Mouse (Mus musculus): ENCODE data around the gene Lasp1. TPM values are rescaled to one million over a fixed set of nuclear protein-coding genes. Genes with fewer than 3 reads are reported as not detected.

The Lasp1 gene
- polyA plus RNA-seq, 1 experiment: 167 TPM

DNA sequence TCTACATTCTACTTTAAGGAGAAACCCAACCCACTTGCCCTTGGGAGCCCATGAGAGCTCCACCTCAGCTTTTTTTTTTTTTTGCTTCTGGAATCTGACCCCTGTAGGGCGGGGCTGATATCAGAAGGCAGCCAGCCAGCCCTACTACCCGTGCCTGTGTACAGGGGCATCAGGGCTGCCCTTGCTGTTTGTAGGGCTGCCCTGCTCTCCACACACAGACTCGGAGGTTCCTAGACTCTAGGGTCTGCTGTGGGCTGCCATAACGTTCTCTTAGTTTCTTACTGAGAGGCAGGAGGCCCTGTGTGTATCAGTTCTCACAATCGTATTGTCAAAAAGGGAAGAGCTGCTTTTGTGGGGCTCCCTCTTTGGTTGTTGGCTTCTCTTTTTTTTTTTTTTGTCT, 18.6 kb downstream of the Lasp1 start:
- Histone ChIP-seq H3K27ac (ENCODE audit: control insufficient read depth, insufficient read depth, low read length) (no peak overlapping the region), H3K36me3 (ENCODE audit: control insufficient read depth, insufficient read depth, low read length) (peaks cover 32% of the 10 kb centered on the region), H3K4me1 (replicated peaks; ENCODE audit: control insufficient read depth, insufficient read depth, low read length) (peaks cover 8% of the 10 kb centered on the region), H3K27me3 (ENCODE audit: control insufficient read depth, insufficient read depth, low read length) (no peaks in the 10 kb centered on the region), H3K4me3 (ENCODE audit: control insufficient read depth, insufficient read depth, low read length) (no peak overlapping the region)
- TF ChIP-seq CTCF (IDR thresholded peaks at IDR 0.05; ENCODE audit: borderline replicate concordance, control insufficient read depth, extremely low read depth, insufficient read depth, low read length, poor library complexity) (no peak), POLR2A (IDR thresholded peaks at IDR 0.05; ENCODE audit: control insufficient read depth, extremely low read depth, insufficient read depth, low read length, poor library complexity) (no peak)
- DNase-seq: no peak
- WGBS: 78% methylated on average over 5 of the region's 5 CpGs

GRCm38 (mm10) chr11:97818003-97818402, 19.2 kb downstream of the Lasp1 start:
- TF ChIP-seq POLR2A (IDR thresholded peaks at IDR 0.05; ENCODE audit: control insufficient read depth, extremely low read depth, insufficient read depth, low read length, poor library complexity): no peak
- TF ChIP-seq CTCF (IDR thresholded peaks at IDR 0.05; ENCODE audit: borderline replicate concordance, control insufficient read depth, extremely low read depth, insufficient read depth, low read length, poor library complexity): no peak
- 96% methylated on average over 6 of the region's 6 CpGs for WGBS
- no peak for DNase-seq

DNA sequence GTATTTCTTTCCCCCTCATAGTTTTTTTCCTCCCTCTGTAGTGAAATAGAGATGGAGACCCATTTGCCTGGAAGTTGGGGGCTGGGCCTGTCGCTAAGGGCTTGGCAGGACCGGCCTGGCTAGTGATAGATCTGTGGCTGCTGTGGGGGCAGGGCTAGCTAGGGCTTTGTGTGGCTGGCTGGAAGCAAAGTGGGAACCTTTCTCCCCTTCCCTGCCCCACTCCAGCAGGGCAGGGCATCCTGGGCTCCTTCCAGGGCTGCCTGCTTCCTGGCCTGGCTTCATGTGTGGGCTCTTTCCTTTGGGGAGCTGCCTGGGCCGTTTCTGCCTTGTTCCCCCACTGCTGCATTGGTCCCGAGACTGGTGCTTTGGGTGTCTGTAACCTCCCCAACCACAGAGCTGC, 19.8 kb downstream of the Lasp1 start:
- 59% methylated on average over 4 of the region's 4 CpGs for WGBS
- DNase-seq: no peak
- TF ChIP-seq POLR2A (IDR thresholded peaks at IDR 0.05; ENCODE audit: control insufficient read depth, extremely low read depth, insufficient read depth, low read length, poor library complexity) (no peak), CTCF (IDR thresholded peaks at IDR 0.05; ENCODE audit: borderline replicate concordance, control insufficient read depth, extremely low read depth, insufficient read depth, low read length, poor library complexity) (no peak)
- Histone ChIP-seq H3K27me3 (ENCODE audit: control insufficient read depth, insufficient read depth, low read length) (no peaks in the 10 kb centered on the region), H3K4me1 (replicated peaks; ENCODE audit: control insufficient read depth, insufficient read depth, low read length) (peaks cover 8% of the 10 kb centered on the region), H3K4me3 (ENCODE audit: control insufficient read depth, insufficient read depth, low read length) (no peak overlapping the region), H3K36me3 (ENCODE audit: control insufficient read depth, insufficient read depth, low read length) (peaks cover 32% of the 10 kb centered on the region), H3K27ac (ENCODE audit: control insufficient read depth, insufficient read depth, low read length) (no peak overlapping the region)

More at GRCm38 (mm10) chr11:97818003-97818402, 19.2 kb downstream of the Lasp1 start:
- H3K27me3 ChIP-seq (ENCODE audit: control insufficient read depth, insufficient read depth, low read length): no peaks in the 10 kb centered on the region
- peaks cover 8% of the 10 kb centered on the region for H3K4me1 ChIP-seq (replicated peaks; ENCODE audit: control insufficient read depth, insufficient read depth, low read length)
- H3K4me3 ChIP-seq (ENCODE audit: control insufficient read depth, insufficient read depth, low read length): no peak overlapping the region
- peaks cover 32% of the 10 kb centered on the region for H3K36me3 ChIP-seq (ENCODE audit: control insufficient read depth, insufficient read depth, low read length)
- no peak overlapping the region for H3K27ac ChIP-seq (ENCODE audit: control insufficient read depth, insufficient read depth, low read length)

- H3K36me3 ChIP-seq (ENCODE audit: control insufficient read depth, insufficient read depth, low read length): peaks cover 30% of the 10 kb centered on the region
- no peaks in the 10 kb centered on the region for H3K27me3 ChIP-seq (ENCODE audit: control insufficient read depth, insufficient read depth, low read length)
- TF ChIP-seq CTCF (IDR thresholded peaks at IDR 0.05; ENCODE audit: borderline replicate concordance, control insufficient read depth, extremely low read depth, insufficient read depth, low read length, poor library complexity) (no peak), POLR2A (IDR thresholded peaks at IDR 0.05; ENCODE audit: control insufficient read depth, extremely low read depth, insufficient read depth, low read length, poor library complexity) (no peak)
- no peak for DNase-seq
- H3K4me1 ChIP-seq (replicated peaks; ENCODE audit: control insufficient read depth, insufficient read depth, low read length): peaks cover 10% of the 10 kb centered on the region
- H3K4me3 ChIP-seq (ENCODE audit: control insufficient read depth, insufficient read depth, low read length): no peak overlapping the region
- H3K27ac ChIP-seq (ENCODE audit: control insufficient read depth, insufficient read depth, low read length): no peak overlapping the region
- 83% methylated on average over 4 of the region's 4 CpGs for WGBS
These were observed 20.3 kb downstream of the Lasp1 start for GRCm38 (mm10) chr11:97819102-97819501.

DNA sequence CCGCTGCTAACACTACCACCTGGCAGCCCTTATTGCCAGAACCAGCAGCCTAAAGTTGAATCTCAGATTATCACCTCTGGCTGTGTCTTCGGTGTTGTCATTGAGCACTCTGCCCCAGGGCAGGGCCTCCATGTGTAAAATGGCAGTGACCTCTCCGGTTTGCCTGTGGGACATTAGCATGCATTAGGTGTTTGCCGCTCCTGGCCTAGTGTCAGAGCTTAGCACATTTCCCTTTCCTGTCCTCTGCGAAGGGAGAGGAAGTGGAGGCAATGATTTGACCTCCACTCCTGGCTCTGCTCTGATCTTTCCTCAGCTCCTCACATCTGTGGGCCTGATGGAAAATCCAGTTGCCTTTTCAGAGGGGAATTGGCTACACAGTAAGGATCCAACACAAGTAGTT, 21.1 kb downstream of the Lasp1 start:
- no peak overlapping the region for H3K4me3 ChIP-seq (ENCODE audit: control insufficient read depth, insufficient read depth, low read length)
- DNase-seq: no peak
- WGBS: 78% methylated on average over 5 of the region's 5 CpGs
- H3K4me1 ChIP-seq (replicated peaks; ENCODE audit: control insufficient read depth, insufficient read depth, low read length): peaks cover 19% of the 10 kb centered on the region
- no peak for TF ChIP-seq POLR2A (IDR thresholded peaks at IDR 0.05; ENCODE audit: control insufficient read depth, extremely low read depth, insufficient read depth, low read length, poor library complexity)
- TF ChIP-seq CTCF (IDR thresholded peaks at IDR 0.05; ENCODE audit: borderline replicate concordance, control insufficient read depth, extremely low read depth, insufficient read depth, low read length, poor library complexity): no peak
- peaks cover 22% of the 10 kb centered on the region for H3K36me3 ChIP-seq (ENCODE audit: control insufficient read depth, insufficient read depth, low read length)
- H3K27me3 ChIP-seq (ENCODE audit: control insufficient read depth, insufficient read depth, low read length): no peaks in the 10 kb centered on the region
- H3K27ac ChIP-seq (ENCODE audit: control insufficient read depth, insufficient read depth, low read length): no peak overlapping the region

GRCm38 (mm10) chr11:97820840-97821239, 22.0 kb downstream of the Lasp1 start:
- Histone ChIP-seq H3K4me3 (ENCODE audit: control insufficient read depth, insufficient read depth, low read length) (no peak overlapping the region), H3K4me1 (replicated peaks; ENCODE audit: control insufficient read depth, insufficient read depth, low read length) (peaks cover 27% of the 10 kb centered on the region), H3K27ac (ENCODE audit: control insufficient read depth, insufficient read depth, low read length) (no peak overlapping the region), H3K36me3 (ENCODE audit: control insufficient read depth, insufficient read depth, low read length) (peaks cover 15% of the 10 kb centered on the region), H3K27me3 (ENCODE audit: control insufficient read depth, insufficient read depth, low read length) (no peaks in the 10 kb centered on the region)
- TF ChIP-seq CTCF (IDR thresholded peaks at IDR 0.05; ENCODE audit: borderline replicate concordance, control insufficient read depth, extremely low read depth, insufficient read depth, low read length, poor library complexity): no peak
- no peak for TF ChIP-seq POLR2A (IDR thresholded peaks at IDR 0.05; ENCODE audit: control insufficient read depth, extremely low read depth, insufficient read depth, low read length, poor library complexity)
- DNase-seq: no peak
- 81% methylated on average over 4 of the region's 4 CpGs for WGBS

Measured in thymus, adult 2 months (tissue).